Mouse (Mus musculus): Measurements from ENCODE around the gene Phldb1. TPM values are rescaled to one million over a fixed set of nuclear protein-coding genes. Genes with fewer than 3 reads are reported as not detected.

The Phldb1 gene
- total and polyA plus RNA-seq, 3 experiments = 13.8 to 23.0 TPM; not detected in 1

DNA sequence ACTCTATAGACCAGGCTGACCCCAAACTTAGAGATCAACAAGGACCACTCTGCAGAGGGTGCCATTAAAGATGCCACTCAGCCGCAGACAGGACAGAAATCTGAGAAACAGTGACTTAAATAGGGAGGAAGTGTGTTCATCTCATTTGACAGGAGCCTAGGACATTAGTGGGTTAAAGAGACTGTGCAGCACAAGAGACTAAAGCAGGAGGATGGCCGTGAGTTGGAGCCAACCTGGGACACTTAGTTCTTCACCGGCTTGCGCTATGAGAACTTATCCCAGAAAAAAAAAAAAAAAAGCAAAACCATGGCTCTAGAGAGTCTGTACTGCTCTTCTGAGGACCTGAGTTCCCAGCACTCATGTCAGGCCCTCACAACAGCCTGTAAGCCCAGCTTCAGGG, 87.3 kb downstream of the Phldb1 start:
- Histone ChIP-seq H3K27me3 (ENCODE audit: control insufficient read depth in 1 of 2, insufficient read depth in 2 of 2, low read length in 2 of 2) (no peaks in the 10 kb centered on the region), H3K36me3 (ENCODE audit: control insufficient read depth in 1 of 2, insufficient read depth in 2 of 2, low read length in 2 of 2) (no peaks in the 10 kb centered on the region), H3K4me1 (ENCODE audit: control insufficient read depth in 1 of 2, insufficient read depth in 2 of 2, low read length in 2 of 2) (0 out of 4 replicates have a peak, but pooled peaks cover 0 to 3% of the 10 kb centered on the region in 2 experiments), H3K4me3 (ENCODE audit: control insufficient read depth in 1 of 2, insufficient read depth in 1 of 2, low read depth in 2 of 2, low read length in 2 of 2) (no peak overlapping the region), H3K27ac (ENCODE audit: control insufficient read depth, low read depth, low read length) (no peak overlapping the region), H3K9ac (ENCODE audit: control insufficient read depth, low read depth, low read length, poor library complexity, severe bottlenecking) (no peak overlapping the region), H3K79me2 (ENCODE audit: control insufficient read depth, insufficient read depth, low read length, poor library complexity) (no peaks in the 10 kb centered on the region), H3K9me3 (replicated peaks; ENCODE audit: insufficient read depth, low read length) (no peaks in the 10 kb centered on the region)
- no peak for DNase-seq (ENCODE audit: low read depth, low spot score)
- TF ChIP-seq TCF12 (IDR thresholded peaks at IDR 0.05; ENCODE audit: low read depth, low read length) (no peak), ZNF384 (IDR thresholded peaks at IDR 0.05; ENCODE audit: low read depth, low read length) (no peak), MXI1 (IDR thresholded peaks at IDR 0.05; ENCODE audit: low read depth, low read length) (no peak), ZMIZ1 (IDR thresholded peaks at IDR 0.05; ENCODE audit: low read depth, low read length) (no peak), ETS1 (IDR thresholded peaks at IDR 0.05; ENCODE audit: low read depth, low read length) (no peak), MAZ (IDR thresholded peaks at IDR 0.05; ENCODE audit: low read depth, low read length) (no peak), TAL1 (IDR thresholded peaks at IDR 0.05; ENCODE audit: low read length) (no peak)

DNA sequence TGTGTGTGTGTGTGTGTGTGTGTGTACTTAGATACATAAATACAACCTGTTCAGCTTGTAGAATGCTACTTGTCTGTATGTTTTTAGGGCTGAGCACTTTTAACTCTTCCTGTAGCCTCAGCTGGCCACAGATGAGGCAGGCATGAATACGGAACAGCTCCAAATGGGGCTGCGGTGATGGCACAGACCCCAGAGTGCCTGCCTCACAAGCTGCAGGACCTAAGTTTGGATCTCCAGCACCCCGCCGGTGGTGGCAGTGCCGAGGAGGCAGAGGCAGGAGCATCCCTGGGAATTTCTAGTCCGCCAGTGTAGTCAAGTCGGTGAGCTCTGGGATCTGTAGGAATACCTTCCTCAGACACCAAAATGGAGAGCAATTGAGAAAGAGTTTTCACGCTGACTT, 88.0 kb downstream of the Phldb1 start:
- H3K4me1 ChIP-seq (ENCODE audit: control insufficient read depth in 1 of 2, insufficient read depth in 2 of 2, low read length in 2 of 2) = 0 out of 4 replicates have a peak, but pooled peaks cover 0 to 3% of the 10 kb centered on the region in 2 experiments
- no peak overlapping the region for H3K9ac ChIP-seq (ENCODE audit: control insufficient read depth, low read depth, low read length, poor library complexity, severe bottlenecking)
- no peak for TF ChIP-seq MEF2A (IDR thresholded peaks at IDR 0.05; ENCODE audit: extremely low read depth, insufficient replicate concordance, low read depth, low read length, poor library complexity, severe bottlenecking)
- no peak for TF ChIP-seq RCOR1 (IDR thresholded peaks at IDR 0.05; ENCODE audit: low read depth, low read length)
- no peak for TF ChIP-seq EP300 (IDR thresholded peaks at IDR 0.05; ENCODE audit: low read depth in 1 of 2, low read length in 2 of 2)
- no peak for TF ChIP-seq GATA1 (IDR thresholded peaks at IDR 0.05; ENCODE audit: low read depth, low read length)
- no peak for TF ChIP-seq TAL1 (IDR thresholded peaks at IDR 0.05; ENCODE audit: low read length)
- no peak for TF ChIP-seq SIN3A (IDR thresholded peaks at IDR 0.05; ENCODE audit: low read length)
- TF ChIP-seq MAZ (IDR thresholded peaks at IDR 0.05; ENCODE audit: low read depth, low read length) = no peak
- no peak for TF ChIP-seq MXI1 (IDR thresholded peaks at IDR 0.05; ENCODE audit: low read depth, low read length)
- no peak overlapping the region for H3K27ac ChIP-seq (ENCODE audit: control insufficient read depth, low read depth, low read length)
- no peak overlapping the region for H3K4me3 ChIP-seq (ENCODE audit: control insufficient read depth in 1 of 2, insufficient read depth in 1 of 2, low read depth in 2 of 2, low read length in 2 of 2)
- DNase-seq (ENCODE audit: low read depth, low spot score) = no peak
- H3K79me2 ChIP-seq (ENCODE audit: control insufficient read depth, insufficient read depth, low read length, poor library complexity) = no peaks in the 10 kb centered on the region
- no peaks in the 10 kb centered on the region for H3K9me3 ChIP-seq (replicated peaks; ENCODE audit: insufficient read depth, low read length)
- no peaks in the 10 kb centered on the region for H3K27me3 ChIP-seq (ENCODE audit: control insufficient read depth in 1 of 2, insufficient read depth in 2 of 2, low read length in 2 of 2)
- no peaks in the 10 kb centered on the region for H3K36me3 ChIP-seq (ENCODE audit: control insufficient read depth in 1 of 2, insufficient read depth in 2 of 2, low read length in 2 of 2)

DNA sequence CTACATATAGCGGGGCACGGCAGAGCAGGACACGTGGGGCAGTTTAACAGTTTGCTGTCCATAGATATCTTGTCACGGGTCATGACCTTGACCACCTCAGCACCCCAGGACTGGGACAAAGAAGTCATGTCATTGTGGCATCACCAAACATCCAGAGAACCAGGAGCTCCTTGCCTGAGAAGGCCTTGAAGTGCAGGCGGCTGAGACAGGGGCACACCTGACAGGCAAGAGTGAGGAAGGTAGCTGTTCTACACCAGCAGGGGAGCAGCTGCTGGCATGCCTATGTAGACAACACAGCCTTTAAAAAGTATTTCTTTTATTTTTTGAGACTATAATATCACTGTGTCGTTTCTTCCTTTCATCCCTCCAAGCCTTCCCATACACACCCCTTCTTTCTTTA, 88.6 kb downstream of the Phldb1 start:
- no peak overlapping the region for H3K27ac ChIP-seq (ENCODE audit: control insufficient read depth, low read depth, low read length)
- no peaks in the 10 kb centered on the region for H3K9me3 ChIP-seq (replicated peaks; ENCODE audit: insufficient read depth, low read length)
- H3K79me2 ChIP-seq (ENCODE audit: control insufficient read depth, insufficient read depth, low read length, poor library complexity) = no peaks in the 10 kb centered on the region
- H3K36me3 ChIP-seq (ENCODE audit: control insufficient read depth in 1 of 2, insufficient read depth in 2 of 2, low read length in 2 of 2) = no peaks in the 10 kb centered on the region
- 0 out of 4 replicates have a peak, but pooled peaks cover 0 to 3% of the 10 kb centered on the region in 2 experiments for H3K4me1 ChIP-seq (ENCODE audit: control insufficient read depth in 1 of 2, insufficient read depth in 2 of 2, low read length in 2 of 2)
- H3K27me3 ChIP-seq (ENCODE audit: control insufficient read depth in 1 of 2, insufficient read depth in 2 of 2, low read length in 2 of 2) = no peaks in the 10 kb centered on the region
- peak overlapping the region; percentile 55 to 58 for H3K4me3 ChIP-seq (ENCODE audit: control insufficient read depth in 1 of 2, insufficient read depth in 1 of 2, low read depth in 2 of 2, low read length in 2 of 2)
- no peak for TF ChIP-seq ZMIZ1 (IDR thresholded peaks at IDR 0.05; ENCODE audit: low read depth, low read length)
- TF ChIP-seq POLR2AphosphoS5 (IDR thresholded peaks at IDR 0.05; ENCODE audit: borderline replicate concordance, low read depth, low read length) = no peak
- TF ChIP-seq ZNF384 (IDR thresholded peaks at IDR 0.05; ENCODE audit: low read depth, low read length) = no peak
- TF ChIP-seq MXI1 (IDR thresholded peaks at IDR 0.05; ENCODE audit: low read depth, low read length) = no peak
- no peak for TF ChIP-seq NELFE (IDR thresholded peaks at IDR 0.05; ENCODE audit: low read depth, low read length)
- TF ChIP-seq ETS1 (IDR thresholded peaks at IDR 0.05; ENCODE audit: low read depth, low read length) = no peak
- no peak for TF ChIP-seq ZKSCAN1 (IDR thresholded peaks at IDR 0.05; ENCODE audit: low read depth, low read length)
- no peak for TF ChIP-seq EP300 (IDR thresholded peaks at IDR 0.05; ENCODE audit: low read depth in 1 of 2, low read length in 2 of 2)
- TF ChIP-seq TAL1 (IDR thresholded peaks at IDR 0.05; ENCODE audit: low read length) = no peak
- H3K9ac ChIP-seq (ENCODE audit: control insufficient read depth, low read depth, low read length, poor library complexity, severe bottlenecking) = peak overlapping the region; percentile 63
- no peak for DNase-seq (ENCODE audit: low read depth, low spot score)
